Mouse (Mus musculus): Measurements from ENCODE around the gene 1700017N19Rik.
"Not testable (repeated sequence)": the region's sequence is repeated elsewhere in the genome, so short reads cannot be mapped to it uniquely, and the experiment has no call there.

Gene 1700017N19Rik

DNA sequence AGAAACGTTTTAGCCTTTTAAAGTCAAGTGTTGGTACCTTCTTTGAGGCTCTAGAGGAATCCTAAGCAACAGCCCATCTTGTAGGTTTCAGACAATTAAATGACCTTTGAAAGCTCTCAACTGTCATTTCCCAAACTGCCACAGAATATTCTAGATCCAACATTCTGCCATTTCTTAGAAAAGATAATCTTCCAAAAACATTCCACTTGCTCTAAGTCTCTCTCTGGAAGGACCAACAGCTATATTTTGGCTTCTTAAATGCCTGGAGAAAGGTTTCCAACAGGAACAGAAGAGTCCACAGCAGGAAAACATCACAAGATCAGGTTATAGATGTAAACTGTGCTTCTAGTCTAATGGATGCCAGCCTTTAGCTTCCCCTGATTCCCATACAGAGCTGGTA lies at the start of gene 1700017N19Rik, which contains the start of gene 4930430F08Rik:
Gene 1700017N19Rik, plus strand, starts transcription at position 162 of the 400 bp plus-strand sequence.
Gene 4930430F08Rik, minus strand, starts transcription at position 101 of the 400 bp plus-strand sequence.
- no peak for DNase-seq

DNA sequence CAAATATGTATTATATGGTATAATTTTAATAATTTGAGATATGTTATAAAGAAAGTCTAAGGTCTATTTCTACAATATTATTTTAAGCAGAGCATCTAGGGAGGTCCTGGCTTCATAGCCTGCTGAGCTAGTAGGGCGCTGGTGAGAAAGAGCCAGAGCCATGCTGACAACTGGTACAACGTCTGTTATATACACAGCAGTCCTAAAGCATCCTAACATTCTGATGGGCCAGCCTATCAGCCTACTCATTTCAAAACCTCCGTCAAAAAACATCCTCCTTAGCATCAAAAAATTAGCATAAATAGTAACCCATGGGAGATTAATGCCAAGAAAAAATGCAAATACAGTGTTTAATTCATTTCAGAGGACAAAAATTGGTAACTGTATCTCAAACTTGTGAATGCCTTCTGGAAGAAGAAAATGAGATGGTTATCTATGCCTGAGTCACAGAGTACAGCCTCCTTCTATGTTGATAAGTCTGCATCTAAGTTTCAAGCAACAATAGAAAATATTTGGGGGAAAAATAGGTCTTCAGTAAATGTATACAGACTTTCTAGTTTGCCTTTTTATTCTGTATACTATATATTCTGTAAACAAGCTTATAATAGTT lies 33.6 kb upstream of the 1700017N19Rik start:
- no peak for DNase-seq

DNA sequence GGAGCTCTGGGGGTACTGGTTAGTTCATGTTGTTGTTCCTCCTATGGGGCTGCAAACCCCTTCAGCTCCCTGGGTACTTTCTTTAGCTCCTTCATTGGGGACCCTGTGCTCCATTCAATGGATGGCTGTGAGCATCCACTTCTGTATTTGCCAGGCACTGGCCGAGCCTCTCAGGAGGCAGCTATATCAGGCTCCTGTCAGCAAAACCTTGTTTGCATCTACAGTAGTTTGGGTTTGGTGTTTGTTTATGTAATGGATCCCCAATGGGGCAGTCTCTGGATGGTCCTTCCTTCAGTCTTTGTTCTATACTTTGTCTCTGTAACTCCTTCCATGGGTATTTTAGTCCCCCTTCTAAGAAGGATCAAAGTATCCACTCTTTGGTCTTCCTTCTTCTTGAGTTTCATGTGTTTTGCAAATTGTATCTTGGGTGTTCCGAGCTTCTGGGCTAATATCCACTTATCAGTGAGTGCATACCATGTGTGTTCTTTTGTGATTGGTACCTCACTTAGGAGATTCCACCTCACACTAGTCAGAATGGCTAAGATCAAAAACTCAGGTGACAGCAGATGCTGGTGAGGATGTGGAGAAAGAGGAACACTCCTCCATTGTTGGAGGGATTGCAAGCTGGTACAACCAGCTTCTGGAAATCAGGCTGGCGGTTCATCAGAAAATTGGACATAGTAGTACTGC lies 29.9 kb upstream of the 1700017N19Rik start:
- DNase-seq, result not testable (repeated sequence)

DNA sequence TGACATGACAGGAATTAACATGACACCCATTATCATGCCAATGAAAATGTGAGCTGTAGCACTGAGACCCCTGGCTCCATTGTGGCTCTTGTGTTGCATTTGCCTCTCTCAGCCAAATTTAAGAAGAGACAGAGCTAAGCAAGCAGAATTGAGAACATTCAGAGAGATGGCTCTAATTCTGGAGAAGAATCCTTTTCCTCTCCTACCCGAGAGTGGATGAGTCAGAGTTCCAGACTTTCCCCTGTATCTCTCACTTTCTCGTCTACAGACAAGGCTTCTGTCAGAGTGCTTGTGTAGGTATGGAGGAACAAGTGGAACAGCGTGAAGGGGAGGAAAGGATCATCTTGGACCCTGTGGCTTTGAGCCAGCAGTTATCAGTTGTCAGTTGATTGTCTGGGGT lies 26.2 kb upstream of the 1700017N19Rik start:
- no peak for DNase-seq

DNA sequence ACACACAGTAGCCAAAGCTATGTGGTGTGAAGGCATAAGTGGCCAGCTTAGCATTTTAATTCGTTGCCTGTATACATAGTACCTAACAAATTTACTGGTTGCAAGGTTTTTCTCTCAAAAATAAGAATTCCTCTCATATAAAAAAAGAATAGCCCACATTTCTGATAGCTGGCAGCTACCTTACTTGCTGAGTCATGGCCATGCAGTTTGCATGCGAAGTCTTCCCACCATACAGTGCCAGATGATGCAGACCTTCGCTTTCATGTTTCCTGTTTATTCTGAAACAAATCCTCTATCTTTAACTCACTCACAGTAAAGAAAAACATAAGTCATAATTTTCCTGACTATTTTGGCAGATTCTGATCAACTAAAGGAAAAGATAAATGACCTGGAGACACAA lies 18.6 kb upstream of the 1700017N19Rik start:
- no peak for DNase-seq

GRCm38 (mm10) chr10:100574505-100575149 lies 15.7 kb upstream of the 1700017N19Rik start:
- no peak for DNase-seq

DNA sequence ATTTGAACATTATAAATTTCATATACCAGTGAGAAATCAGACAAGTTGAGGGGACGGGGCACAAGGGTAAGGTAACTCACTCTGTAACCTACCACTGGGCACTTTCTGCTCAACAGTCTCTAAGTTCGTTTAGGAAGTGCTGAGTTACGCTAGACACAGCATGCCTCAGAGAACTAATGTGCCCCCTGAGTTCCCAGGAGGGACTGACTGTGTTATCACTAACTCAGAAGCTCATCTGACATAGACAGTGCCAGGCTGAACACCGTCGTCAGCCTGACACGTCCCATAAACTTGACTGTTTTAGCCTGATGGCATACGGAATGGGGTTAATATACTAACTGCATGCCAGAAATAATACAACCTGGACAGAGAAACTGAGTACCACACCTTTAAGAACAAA lies 15.0 kb upstream of the 1700017N19Rik start:
- no peak for DNase-seq

DNA sequence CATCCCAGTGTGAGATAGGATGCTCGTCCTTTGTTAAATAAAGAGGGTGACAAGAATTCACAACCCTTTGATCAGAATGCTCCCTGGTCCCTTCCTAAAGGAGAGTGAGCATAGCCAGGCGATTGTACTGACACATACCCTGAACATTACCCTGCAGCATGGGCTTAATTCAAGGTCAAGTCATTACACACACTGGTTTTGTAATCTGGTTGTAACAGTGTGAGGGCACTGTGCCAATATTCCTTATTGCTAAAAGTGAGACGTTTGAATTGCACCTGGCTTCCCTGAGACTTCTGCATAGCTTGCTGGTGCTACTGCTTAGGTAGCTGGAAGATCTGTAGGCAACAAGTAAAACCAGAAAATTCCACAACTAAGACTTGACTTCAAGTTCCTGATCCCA lies 6.1 kb upstream of the 1700017N19Rik start:
- DNase-seq, result no peak

DNA sequence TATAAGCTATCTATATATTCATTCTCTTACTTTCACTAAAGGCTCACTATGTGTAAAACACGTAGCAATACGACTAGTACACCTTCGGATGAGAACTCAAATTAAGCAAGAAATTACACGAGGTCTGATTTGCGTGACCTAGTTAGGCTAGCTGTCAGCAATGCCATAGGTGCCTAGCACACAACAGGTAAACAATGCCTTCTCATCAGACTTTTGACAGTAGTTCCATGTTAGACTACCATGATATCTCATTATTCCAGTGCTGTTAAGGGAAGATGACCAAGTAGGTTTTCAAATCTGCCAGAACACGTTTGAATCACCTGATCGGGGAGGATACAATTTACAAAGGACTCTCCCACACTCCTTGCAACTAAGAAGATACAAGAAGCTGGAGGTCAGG lies 1.8 kb upstream of the 1700017N19Rik start:
- DNase-seq, result no peak

GRCm38 (mm10) chr10:100588932-100589388 lies 1.3 kb upstream of the 1700017N19Rik start:
- peak; percentile 94 for DNase-seq

DNA sequence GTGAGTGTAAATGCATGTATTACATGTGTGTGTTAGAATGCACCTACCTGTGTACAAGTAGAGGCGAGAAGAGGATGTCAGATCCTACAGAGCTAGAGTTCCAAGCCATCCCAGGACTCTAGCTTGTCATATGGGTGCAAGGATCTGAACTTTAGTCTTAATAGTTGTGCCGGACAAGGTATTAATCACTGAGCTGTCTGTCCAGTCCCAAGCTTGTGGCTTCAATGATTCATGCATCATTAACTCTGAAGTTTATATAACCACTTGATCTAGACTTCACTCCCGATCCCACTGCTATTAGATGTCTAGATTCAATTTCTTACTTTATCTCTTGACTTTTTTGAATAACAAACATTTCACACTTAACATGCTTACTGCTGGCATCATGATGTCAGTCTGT lies 8.1 kb downstream of the 1700017N19Rik start:
- no peak for DNase-seq

- DNase-seq, result no peak
These were observed 13.2 kb downstream of the 1700017N19Rik start for GRCm38 (mm10) chr10:100603511-100603910.

- no peak for DNase-seq
These were observed 14.0 kb downstream of the 1700017N19Rik start for GRCm38 (mm10) chr10:100604254-100604653.

DNA sequence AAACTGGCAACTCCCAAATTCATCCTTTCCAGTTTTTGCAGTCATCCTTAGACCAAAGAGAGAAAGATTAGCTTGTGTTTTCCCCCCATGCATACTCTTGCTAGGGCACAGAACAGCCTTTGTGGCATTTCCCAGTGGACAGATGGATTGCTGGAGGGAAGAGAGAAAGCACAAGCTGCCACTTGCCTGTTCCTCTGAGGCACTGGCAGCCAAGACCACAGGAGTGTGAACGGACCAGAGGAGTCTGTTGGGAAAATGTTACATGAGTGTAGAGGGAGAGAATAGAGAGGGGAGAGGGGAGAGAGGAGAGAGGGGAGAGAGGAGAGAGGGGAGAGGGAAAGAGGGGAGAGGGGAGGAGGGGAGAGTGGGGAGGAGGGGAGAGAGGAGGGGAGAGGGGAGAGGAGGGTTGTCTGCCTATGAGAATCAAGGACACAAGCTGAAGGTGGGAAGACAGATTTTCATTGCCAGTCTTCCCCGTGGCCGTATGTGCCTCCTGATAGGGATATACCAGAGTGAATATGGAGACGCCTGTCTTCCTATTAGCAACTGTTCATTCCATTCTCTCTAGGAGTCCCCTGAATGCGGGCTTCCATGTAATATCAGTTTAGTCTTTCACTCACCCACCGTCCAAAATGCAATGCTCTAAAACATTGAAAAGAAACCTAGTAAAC lies 27.1 kb downstream of the 1700017N19Rik start:
- no peak for DNase-seq

DNA sequence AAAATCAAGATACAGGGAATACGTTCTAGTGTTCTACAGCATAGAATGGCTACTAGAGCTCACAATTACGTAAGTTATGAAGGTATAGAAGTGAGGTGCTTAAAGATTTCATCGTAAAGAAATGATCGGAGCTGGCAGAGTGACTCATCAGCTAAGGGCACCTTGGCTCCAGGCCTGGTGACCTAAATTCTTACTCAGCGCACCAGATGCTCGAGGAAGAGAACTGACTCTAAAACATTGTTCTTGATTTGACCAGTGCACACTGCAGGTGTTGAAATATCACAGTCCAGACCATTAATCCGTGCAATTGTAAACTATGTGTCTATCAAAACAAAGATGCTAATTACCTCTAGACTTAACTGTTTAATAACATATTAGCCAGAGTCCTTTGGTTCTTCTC lies 29.2 kb downstream of the 1700017N19Rik start:
- DNase-seq, result no peak

DNA sequence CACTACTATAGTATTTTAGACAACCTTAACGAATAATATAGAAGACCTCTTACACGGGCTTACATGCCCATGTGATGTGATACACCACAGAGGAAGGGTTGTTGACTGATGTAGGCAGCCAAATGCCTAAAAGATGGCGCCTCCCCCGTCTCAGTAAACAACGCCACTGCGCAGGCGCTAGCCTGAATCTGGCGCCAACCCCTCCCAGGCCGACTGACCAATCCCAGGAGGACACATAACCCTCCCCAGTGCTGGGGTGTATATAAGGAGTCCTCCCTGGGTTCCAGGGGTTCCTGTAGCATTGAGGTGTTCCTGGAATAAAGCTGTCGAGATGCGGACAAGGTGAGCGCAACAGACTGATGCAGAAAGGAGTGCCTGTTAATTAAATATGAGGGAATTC lies 29.8 kb downstream of the 1700017N19Rik start:
- DNase-seq, result no peak

DNA sequence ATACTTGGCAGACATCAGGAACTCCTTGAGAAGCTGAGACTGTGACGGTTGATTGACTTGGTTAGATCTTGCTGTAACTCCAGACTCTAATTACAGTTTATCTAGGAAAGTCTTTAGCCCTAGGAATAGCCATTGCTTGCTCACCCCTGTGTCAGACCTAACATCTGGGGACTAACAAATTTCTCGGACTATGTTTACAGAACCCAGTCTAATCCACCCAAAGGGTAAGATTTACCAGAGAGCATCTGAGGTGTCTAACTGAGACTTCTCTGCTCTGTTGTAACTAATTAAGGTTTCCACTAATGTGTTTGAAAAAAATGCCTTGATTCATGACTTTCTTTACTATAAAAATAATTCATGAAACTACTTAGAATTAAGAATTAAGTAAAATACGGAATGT lies 32.2 kb downstream of the 1700017N19Rik start:
- DNase-seq, result no peak

GRCm38 (mm10) chr10:100629762-100630438 lies 39.6 kb downstream of the 1700017N19Rik start:
- DNase-seq, result peak; percentile 34

GRCm38 (mm10) chr10:100642887-100643286 lies 52.6 kb downstream of the 1700017N19Rik start:
- DNase-seq, result no peak

DNA sequence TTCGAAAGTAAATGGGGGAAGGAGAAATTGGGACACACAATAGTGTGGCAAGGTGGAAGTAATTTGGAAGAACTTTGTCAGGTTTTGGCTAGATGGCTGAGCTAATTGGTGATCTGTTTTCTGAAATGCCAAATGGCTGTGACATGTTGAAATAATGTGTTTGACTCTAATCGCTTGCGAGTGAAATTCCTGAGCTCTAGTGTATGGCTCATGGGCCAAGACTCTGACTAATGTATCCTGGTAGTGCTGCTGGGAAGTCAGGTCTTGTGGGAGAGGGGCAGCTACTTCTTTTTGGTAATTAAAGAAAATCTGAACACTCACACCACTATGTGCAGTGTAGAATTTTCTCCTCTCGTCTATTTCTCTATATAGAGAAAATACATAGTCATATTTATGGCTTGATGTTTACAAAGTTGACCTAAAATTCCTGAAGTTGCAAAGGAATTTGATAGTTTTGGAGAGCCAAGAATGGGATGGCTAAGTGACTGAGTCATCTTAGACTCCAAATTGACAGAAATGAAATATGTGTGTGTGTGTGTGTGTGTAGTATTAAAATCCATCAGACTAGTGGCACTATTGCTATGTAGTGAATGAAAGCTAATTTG lies 55.1 kb downstream of the 1700017N19Rik start:
- no peak for DNase-seq

DNA sequence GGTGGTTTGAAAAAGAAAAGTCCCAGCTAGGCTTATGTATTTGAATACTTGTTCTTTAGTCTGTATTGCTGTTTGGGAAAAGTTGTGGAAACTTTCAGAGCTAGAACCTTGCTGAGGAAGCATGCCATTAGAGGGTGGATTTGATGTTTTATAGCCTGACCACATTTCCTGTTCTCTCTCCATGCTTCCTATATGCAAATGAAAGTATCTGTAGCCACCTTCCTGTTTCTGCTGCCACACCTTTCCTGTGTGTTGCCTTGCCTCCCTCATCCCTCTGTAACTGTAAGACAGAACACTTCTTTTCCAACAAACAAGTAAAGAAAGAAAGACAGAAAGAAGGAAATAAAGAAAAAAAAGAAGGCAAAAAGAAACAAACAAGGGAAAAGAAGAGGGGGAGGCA lies 63.9 kb downstream of the 1700017N19Rik start:
- DNase-seq, result no peak

GRCm38 (mm10) chr10:100661970-100662590 lies 71.8 kb downstream of the 1700017N19Rik start:
- DNase-seq, result no peak
